Mouse (Mus musculus) MEL (cell line): ENCODE results near the gene Commd9. TPM values are rescaled to one million over a fixed set of nuclear protein-coding genes. Genes with fewer than 3 reads are reported as not detected.

ENCODE experiments used
- DNase-seq: peaks from one replicate; pipeline ENCODE4 v3.0.0; 2011; ENCODE audit warnings: low read depth, low spot score
- H3K27ac ChIP-seq: 2 replicates; pipeline ENCODE4 v1.5.1; 2012; ENCODE audit warnings: low read depth, mild to moderate bottlenecking, control low read depth, low read length, moderate library complexity; ENCODE audit not compliant: control insufficient read depth
- H3K27me3 ChIP-seq, 2 experiments: fragments of 150-350 bp in 1 of 2; sonication (generic) in 1 of 2; 2 replicates each; pipeline ENCODE4 v1.6.1; 2012; ENCODE audit warnings: low read length in 2 of 2, mild to moderate bottlenecking in 2 of 2, improper control_type of control experiment in 1 of 2, moderate library complexity in 1 of 2; ENCODE audit not compliant: insufficient read depth in 2 of 2, control insufficient read depth in 1 of 2
- H3K36me3 ChIP-seq, 2 experiments: 2 replicates each; pipeline ENCODE4 v1.6.1; 2012 to 2014; ENCODE audit warnings: low read length in 2 of 2, improper control_type of control experiment in 1 of 2, inconsistent platforms in 1 of 2, mild to moderate bottlenecking in 1 of 2; ENCODE audit not compliant: insufficient read depth in 2 of 2, control insufficient read depth in 1 of 2
- H3K4me1 ChIP-seq, 2 experiments: fragments of 150-350 bp in 1 of 2; sonication (generic) in 1 of 2; 2 replicates each; pipeline ENCODE4 v1.6.1; 2012; ENCODE audit warnings: low read length in 2 of 2, improper control_type of control experiment in 1 of 2, mild to moderate bottlenecking in 1 of 2; ENCODE audit not compliant: insufficient read depth in 2 of 2, control insufficient read depth in 1 of 2
- H3K4me3 ChIP-seq, 2 experiments: fragments of 150-350 bp in 1 of 2; sonication (generic) in 1 of 2; 2 replicates each; pipeline ENCODE4 v1.5.1; 2012; ENCODE audit warnings: low read depth in 2 of 2, low read length in 2 of 2, mild to moderate bottlenecking in 2 of 2, moderate library complexity in 2 of 2, control low read depth in 1 of 2, improper control_type of control experiment in 1 of 2; ENCODE audit not compliant: control insufficient read depth in 1 of 2, insufficient read depth in 1 of 2
- H3K79me2 ChIP-seq: 2 replicates; pipeline ENCODE4 v1.6.1; 2012; ENCODE audit warnings: mild to moderate bottlenecking, low read length, moderate library complexity; ENCODE audit not compliant: control insufficient read depth, poor library complexity, insufficient read depth
- H3K9ac ChIP-seq: 2 replicates; pipeline ENCODE4 v1.6.1; 2012; ENCODE audit warnings: low read depth, mild to moderate bottlenecking, control low read depth, low read length, moderate library complexity; ENCODE audit not compliant: control insufficient read depth, poor library complexity, severe bottlenecking
- H3K9me3 ChIP-seq: fragments of 150-350 bp; sonication (generic); replicated peaks from 2 replicates; pipeline ENCODE4 v1.6.1; 2012; ENCODE audit warnings: mild to moderate bottlenecking, low read length, improper control_type of control experiment, moderate library complexity; ENCODE audit not compliant: insufficient read depth
- CHD1 ChIP-seq: IDR thresholded peaks from 2 replicates; pipeline ENCODE4 v1.6.1; 2012; ENCODE audit warnings: low read depth, mild to moderate bottlenecking, inconsistent platforms, low read length, improper control_type of control experiment
- CTCF ChIP-seq, 3 experiments: IDR thresholded peaks in 2 of 3; conservative IDR thresholded peaks in 1 of 3; 2 replicates each; pipeline ENCODE4 v1.5.1; 2011 to 2012; ENCODE audit warnings: low read length in 3 of 3, low read depth in 2 of 3, mild to moderate bottlenecking in 2 of 3, improper control_type of control experiment in 1 of 3, inconsistent platforms in 1 of 3, mixed read lengths in 1 of 3, moderate library complexity in 1 of 3; ENCODE audit not compliant: control insufficient read depth in 1 of 3, insufficient read depth in 1 of 3, poor library complexity in 1 of 3, severe bottlenecking in 1 of 3
- E2F4 ChIP-seq: IDR thresholded peaks from 2 replicates; pipeline ENCODE4 v1.6.1; 2011; ENCODE audit warnings: low read depth, low read length, improper control_type of control experiment, borderline replicate concordance
- GATA1 ChIP-seq: IDR thresholded peaks from 2 replicates; pipeline ENCODE4 v1.6.1; 2011; ENCODE audit warnings: low read depth, low read length, improper control_type of control experiment
- HCFC1 ChIP-seq: IDR thresholded peaks from 2 replicates; pipeline ENCODE4 v1.6.1; 2012; ENCODE audit warnings: low read depth, mild to moderate bottlenecking, inconsistent platforms, low read length, improper control_type of control experiment, moderate library complexity
- JUND ChIP-seq: IDR thresholded peaks from 2 replicates; pipeline ENCODE4 v1.6.1; 2011; ENCODE audit warnings: low read depth, mild to moderate bottlenecking, improper control_type of control experiment, low read length
- KAT2A ChIP-seq: conservative IDR thresholded peaks from 2 replicates; pipeline ENCODE4 v1.6.1; 2012; ENCODE audit warnings: low read depth, low read length, improper control_type of control experiment, inconsistent platforms
- MAX ChIP-seq: IDR thresholded peaks from 2 replicates; pipeline ENCODE4 v1.6.1; 2011; ENCODE audit warnings: low read length, improper control_type of control experiment
- MAZ ChIP-seq: IDR thresholded peaks from 2 replicates; pipeline ENCODE4 v1.6.1; 2012; ENCODE audit warnings: low read depth, mild to moderate bottlenecking, inconsistent platforms, low read length, improper control_type of control experiment
- MEF2A ChIP-seq: IDR thresholded peaks from 2 replicates; pipeline ENCODE4 v1.6.1; 2014; ENCODE audit warnings: low read depth, mild to moderate bottlenecking, inconsistent platforms, low read length, improper control_type of control experiment; ENCODE audit not compliant: poor library complexity, insufficient replicate concordance, severe bottlenecking; ENCODE audit errors: extremely low read depth
- MXI1 ChIP-seq: IDR thresholded peaks from 2 replicates; pipeline ENCODE4 v1.6.1; 2011; ENCODE audit warnings: mild to moderate bottlenecking, low read depth, low read length, improper control_type of control experiment
- MYB ChIP-seq: IDR thresholded peaks from 2 replicates; pipeline ENCODE4 v1.6.1; 2011; ENCODE audit warnings: mild to moderate bottlenecking, low read depth, low read length, improper control_type of control experiment
- MYC ChIP-seq: IDR thresholded peaks from 2 replicates; pipeline ENCODE4 v1.6.1; 2011; ENCODE audit warnings: low read depth, mild to moderate bottlenecking, low read length, improper control_type of control experiment, moderate library complexity
- NRF1 ChIP-seq: IDR thresholded peaks from 2 replicates; pipeline ENCODE4 v1.6.1; 2014; ENCODE audit warnings: low read depth, mild to moderate bottlenecking, inconsistent platforms, low read length, improper control_type of control experiment, moderate library complexity; ENCODE audit not compliant: poor library complexity, insufficient read depth, severe bottlenecking
- POLR2A ChIP-seq, 2 experiments: IDR thresholded peaks; 2 replicates each; pipeline ENCODE4 v1.6.1; 2011 to 2012; ENCODE audit warnings: low read length in 2 of 2, mild to moderate bottlenecking in 2 of 2, control low read depth in 1 of 2, improper control_type of control experiment in 1 of 2, low read depth in 1 of 2, moderate library complexity in 1 of 2; ENCODE audit not compliant: control insufficient read depth in 1 of 2, insufficient read depth in 1 of 2, poor library complexity in 1 of 2
- RAD21 ChIP-seq: IDR thresholded peaks from 2 replicates; pipeline ENCODE4 v1.6.1; 2011; ENCODE audit warnings: mild to moderate bottlenecking, low read depth, low read length, improper control_type of control experiment
- RCOR1 ChIP-seq: IDR thresholded peaks from 2 replicates; pipeline ENCODE4 v1.6.1; 2012; ENCODE audit warnings: low read depth, mild to moderate bottlenecking, inconsistent platforms, low read length, improper control_type of control experiment
- SIN3A ChIP-seq: IDR thresholded peaks from 2 replicates; pipeline ENCODE4 v1.6.1; 2012; ENCODE audit warnings: low read length, improper control_type of control experiment, inconsistent platforms
- TAL1 ChIP-seq: IDR thresholded peaks from 2 replicates; pipeline ENCODE4 v1.6.1; 2012; ENCODE audit warnings: mild to moderate bottlenecking, inconsistent platforms, low read length, moderate library complexity, mixed read lengths
- TBP ChIP-seq: IDR thresholded peaks from 2 replicates; pipeline ENCODE4 v1.8.0; 2011; ENCODE audit warnings: low read depth, low read length, improper control_type of control experiment
- USF1 ChIP-seq: IDR thresholded peaks from 2 replicates; pipeline ENCODE4 v1.6.1; 2014; ENCODE audit warnings: low read depth, mild to moderate bottlenecking, inconsistent platforms, low read length, improper control_type of control experiment, moderate library complexity
- ZC3H11A ChIP-seq: IDR thresholded peaks from 2 replicates; pipeline ENCODE4 v1.6.1; 2012; ENCODE audit warnings: low read depth, mild to moderate bottlenecking, inconsistent platforms, low read length, improper control_type of control experiment
- ZKSCAN1 ChIP-seq: IDR thresholded peaks from 2 replicates; pipeline ENCODE4 v1.6.1; 2012; ENCODE audit warnings: low read depth, mild to moderate bottlenecking, inconsistent platforms, low read length, improper control_type of control experiment, moderate library complexity
- ZMIZ1 ChIP-seq: IDR thresholded peaks from 2 replicates; pipeline ENCODE4 v1.6.1; 2012; ENCODE audit warnings: low read depth, mild to moderate bottlenecking, inconsistent platforms, low read length, improper control_type of control experiment, moderate library complexity
- ZNF384 ChIP-seq: IDR thresholded peaks from 2 replicates; pipeline ENCODE4 v1.6.1; 2012; ENCODE audit warnings: low read depth, mild to moderate bottlenecking, inconsistent platforms, low read length, improper control_type of control experiment
- polyA plus RNA-seq, 2 experiments: library from polyadenylated mRNA; stranded (reverse) in 1 of 2; unstranded in 1 of 2; fragments of >175 nt in 1 of 2; fragments of >200 nt in 1 of 2; gene quantifications; 2 replicates each; pipeline versions ENCODE4 v1.2.1 to v1.2.4; 2012; ENCODE audit warnings: low replicate concordance in 2 of 2, low read depth in 1 of 2; ENCODE audit not compliant: insufficient read length in 2 of 2, insufficient read depth in 1 of 2, missing spikeins in 1 of 2
- total RNA-seq: library from RNA; depleted of rRNA; stranded (reverse); fragments of 300-350 nt; gene quantifications from 2 replicates; pipeline ENCODE4 v1.2.3, GENCODE M21; 2012

The Commd9 gene
- total and polyA plus RNA-seq, 3 experiments = 57.6 to 62.8 TPM; not detected in 1

DNA sequence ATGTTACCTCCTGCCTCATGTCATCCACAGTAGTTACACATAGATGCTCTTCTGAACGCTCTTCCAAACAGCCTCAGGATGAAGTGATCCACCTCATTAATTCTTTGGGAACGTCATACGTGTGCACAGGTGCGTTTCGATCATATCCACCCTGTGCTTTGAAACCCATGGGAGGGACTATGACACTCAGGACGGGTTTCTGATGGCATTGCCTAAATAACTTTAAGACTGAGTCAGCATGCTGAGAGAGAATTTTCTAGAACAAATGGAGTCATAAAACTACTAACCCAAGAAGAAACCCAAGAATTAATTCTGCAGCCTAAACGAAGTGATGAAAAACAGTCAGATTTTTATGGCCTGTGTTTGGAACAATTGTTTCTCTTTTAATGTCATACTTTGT lies 43.3 kb upstream of the Commd9 start:
- Histone ChIP-seq H3K9me3 (no peaks in the 10 kb centered on the region), H3K4me3 (no peak overlapping the region), H3K79me2 (no peaks in the 10 kb centered on the region), H3K36me3 (no peaks in the 10 kb centered on the region), H3K27ac (no peak overlapping the region), H3K9ac (no peak overlapping the region), H3K4me1 (no peaks in the 10 kb centered on the region), H3K27me3 (peaks cover 0 to 3% of the 10 kb centered on the region in 2 experiments; a peak in 3 of 4 replicates)
- TF ChIP-seq HCFC1 (no peak), MYB (no peak), MYC (no peak), MAX (no peak), TBP (no peak), RCOR1 (no peak), CHD1 (no peak), MEF2A (no peak), RAD21 (no peak), KAT2A (no peak), MXI1 (no peak), USF1 (no peak), ZMIZ1 (no peak), ZC3H11A (no peak), GATA1 (no peak), E2F4 (no peak)
- no peak for DNase-seq

DNA sequence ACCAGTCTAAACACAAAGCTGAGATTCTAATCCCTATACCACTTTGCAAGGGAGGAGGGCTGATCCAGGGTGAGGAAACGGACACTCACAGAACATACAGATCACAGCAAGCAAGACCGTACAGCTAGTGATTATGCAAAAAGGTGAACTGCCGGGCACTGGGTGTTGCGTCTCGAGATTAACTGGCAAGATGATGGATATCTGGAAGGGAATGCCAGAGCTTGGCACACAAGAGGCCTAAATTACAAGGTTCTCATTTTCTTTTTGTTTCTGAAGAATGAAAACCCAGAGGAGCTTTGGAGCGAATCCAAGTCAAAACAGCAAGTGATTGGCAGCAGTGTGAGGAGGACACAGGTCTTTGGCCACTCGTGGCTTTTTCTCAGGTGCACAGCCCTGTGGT lies 31.3 kb upstream of the Commd9 start:
- Histone ChIP-seq H3K4me1 (no peaks in the 10 kb centered on the region), H3K79me2 (no peaks in the 10 kb centered on the region), H3K9ac (no peak overlapping the region), H3K9me3 (no peaks in the 10 kb centered on the region), H3K36me3 (no peaks in the 10 kb centered on the region), H3K27me3 (peaks cover 0 to 1% of the 10 kb centered on the region in 2 experiments; a peak in 3 of 4 replicates), H3K27ac (no peak overlapping the region), H3K4me3 (no peak overlapping the region)
- DNase-seq = no peak
- no peak for TF ChIP-seq RCOR1
- TF ChIP-seq ZMIZ1 = no peak
- no peak for TF ChIP-seq NRF1
- TF ChIP-seq MAZ = no peak
- TF ChIP-seq POLR2A (IDR thresholded peaks at IDR 0.05; ENCODE audit: control insufficient read depth in 1 of 2, insufficient read depth in 1 of 2, low read depth in 1 of 2, low read length in 2 of 2, poor library complexity in 1 of 2) = no peak
- no peak for TF ChIP-seq E2F4
- TF ChIP-seq ZNF384 = no peak
- no peak for TF ChIP-seq ZKSCAN1
- TF ChIP-seq MEF2A = no peak
- TF ChIP-seq SIN3A = no peak
- no peak for TF ChIP-seq MAX
- TF ChIP-seq TAL1 = no peak
- no peak for TF ChIP-seq CTCF (IDR thresholded peaks at IDR 0.05 in 2 of 3, conservative IDR thresholded peaks at IDR 0.05 in 1 of 3; ENCODE audit: control insufficient read depth in 1 of 3, insufficient read depth in 1 of 3, low read depth in 2 of 3, low read length in 3 of 3, poor library complexity in 1 of 3, severe bottlenecking in 1 of 3)
- TF ChIP-seq HCFC1 = no peak
- TF ChIP-seq JUND = no peak
